Mouse (Mus musculus): ENCODE measurements around the gene Ykt6. TPM values are rescaled to one million over a fixed set of nuclear protein-coding genes. Genes with fewer than 3 reads are reported as not detected.
"Not testable (repeated sequence)": the region's sequence is repeated elsewhere in the genome, so short reads cannot be mapped to it uniquely, and the experiment has no call there.

Gene Ykt6
- polyA plus RNA-seq, 1 experiment from 2014 or later: 19.7 TPM

GRCm38 (mm10) chr11:6007010-6007778 lies 51.7 kb downstream of the Ykt6 start:
- H3K9me3 ChIP-seq (replicated peaks); H3K9ac ChIP-seq; H3K36me3 ChIP-seq (replicated peaks); H3K27ac ChIP-seq (replicated peaks); ATAC-seq (ENCODE audit: insufficient read depth): not testable (repeated sequence)
- H3K4me1 ChIP-seq (replicated peaks): peaks cover 12% of the 10 kb centered on the region
- H3K4me3 ChIP-seq (replicated peaks): peak overlapping the region; percentile 51
- peaks cover 26% of the 10 kb centered on the region for H3K27me3 ChIP-seq
- WGBS (ENCODE audit: insufficient replicate concordance): 3% methylated on average over 24 of the region's 49 CpGs
- H3K4me2 ChIP-seq: peak overlapping the region; percentile 62

GRCm38 (mm10) chr11:6007779-6008128 lies 52.3 kb downstream of the Ykt6 start:
- H3K4me2 ChIP-seq: peak overlapping the region; percentile 46; the same call in 1 of the 2 replicates
- peak overlapping the region; percentile 40 for H3K4me3 ChIP-seq (replicated peaks)
- WGBS (ENCODE audit: insufficient replicate concordance): 30% methylated on average over 11 of the region's 13 CpGs
- not testable (repeated sequence) for H3K36me3 ChIP-seq (replicated peaks); H3K4me1 ChIP-seq (replicated peaks); H3K9ac ChIP-seq; ATAC-seq (ENCODE audit: insufficient read depth); H3K27ac ChIP-seq (replicated peaks); H3K9me3 ChIP-seq (replicated peaks)
- peaks cover 26% of the 10 kb centered on the region for H3K27me3 ChIP-seq

GRCm38 (mm10) chr11:6010751-6011482 lies 55.4 kb downstream of the Ykt6 start:
- H3K4me2 ChIP-seq; H3K4me3 ChIP-seq (replicated peaks); H3K9ac ChIP-seq; H3K36me3 ChIP-seq (replicated peaks); H3K27ac ChIP-seq (replicated peaks); H3K9me3 ChIP-seq (replicated peaks); H3K4me1 ChIP-seq (replicated peaks): not testable (repeated sequence)
- H3K27me3 ChIP-seq: peaks cover 16% of the 10 kb centered on the region
- ATAC-seq (ENCODE audit: insufficient read depth): peak; percentile 59
- WGBS (ENCODE audit: insufficient replicate concordance): 87% methylated on average over 3 of the region's 18 CpGs

- Histone ChIP-seq H3K36me3 (replicated peaks) (peaks cover 6% of the 10 kb centered on the region), H3K4me1 (replicated peaks) (no peaks in the 10 kb centered on the region; the same call in 1 of the 2 replicates), H3K4me2 (no peak overlapping the region), H3K9me3 (replicated peaks) (no peaks in the 10 kb centered on the region), H3K4me3 (replicated peaks) (no peak overlapping the region), H3K27me3 (peaks cover 16% of the 10 kb centered on the region), H3K27ac (replicated peaks) (no peak overlapping the region), H3K9ac (no peak overlapping the region)
- ATAC-seq (ENCODE audit: insufficient read depth): no peak
- 84% methylated on average over 3 of the region's 3 CpGs for WGBS (ENCODE audit: insufficient replicate concordance)
Observed at GRCm38 (mm10) chr11:6011879-6012278, 56.4 kb downstream of the Ykt6 start.

GRCm38 (mm10) chr11:6013359-6013758 lies 57.9 kb downstream of the Ykt6 start:
- Histone ChIP-seq H3K27me3 (peaks cover 5% of the 10 kb centered on the region), H3K4me3 (replicated peaks) (no peak overlapping the region), H3K36me3 (replicated peaks) (peaks cover 6% of the 10 kb centered on the region), H3K27ac (replicated peaks) (no peak overlapping the region), H3K4me2 (no peak overlapping the region), H3K4me1 (replicated peaks) (no peaks in the 10 kb centered on the region; the same call in 1 of the 2 replicates), H3K9me3 (replicated peaks) (no peaks in the 10 kb centered on the region), H3K9ac (no peak overlapping the region)
- ATAC-seq (ENCODE audit: insufficient read depth): no peak
- 47% methylated on average over 2 of the region's 2 CpGs for WGBS (ENCODE audit: insufficient replicate concordance)

- Histone ChIP-seq H3K9me3 (replicated peaks) (no peaks in the 10 kb centered on the region), H3K36me3 (replicated peaks) (peaks cover 6% of the 10 kb centered on the region)
- ATAC-seq (ENCODE audit: insufficient read depth): no peak
Observed at GRCm38 (mm10) chr11:6015011-6015431, 59.5 kb downstream of the Ykt6 start.

GRCm38 (mm10) chr11:6016368-6016767 lies 60.9 kb downstream of the Ykt6 start:
- Histone ChIP-seq H3K9ac (no peak overlapping the region), H3K27ac (replicated peaks) (no peak overlapping the region), H3K27me3 (no peaks in the 10 kb centered on the region), H3K4me2 (no peak overlapping the region), H3K36me3 (replicated peaks) (peaks cover 6% of the 10 kb centered on the region), H3K9me3 (replicated peaks) (no peaks in the 10 kb centered on the region), H3K4me1 (replicated peaks) (no peaks in the 10 kb centered on the region; the same call in 1 of the 2 replicates), H3K4me3 (replicated peaks) (no peak overlapping the region)
- 7% methylated on average over 2 of the region's 3 CpGs for whole genome bisulfite sequencing (ENCODE audit: insufficient replicate concordance)
- no peak for ATAC-seq (ENCODE audit: insufficient read depth)

More at GRCm38 (mm10) chr11:6015011-6015431, 59.5 kb downstream of the Ykt6 start:
- Histone ChIP-seq H3K4me2 (no peak overlapping the region), H3K27ac (replicated peaks) (no peak overlapping the region), H3K4me1 (replicated peaks) (no peaks in the 10 kb centered on the region; the same call in 1 of the 2 replicates), H3K9ac (no peak overlapping the region), H3K4me3 (replicated peaks) (no peak overlapping the region), H3K27me3 (no peaks in the 10 kb centered on the region)
- 54% methylated on average over 6 of the region's 6 CpGs for WGBS (ENCODE audit: insufficient replicate concordance)

- ATAC-seq (ENCODE audit: insufficient read depth): no peak
- Histone ChIP-seq H3K27ac (replicated peaks) (no peak overlapping the region), H3K4me2 (no peak overlapping the region), H3K4me3 (replicated peaks) (no peak overlapping the region), H3K9ac (no peak overlapping the region), H3K27me3 (no peaks in the 10 kb centered on the region), H3K36me3 (replicated peaks) (peaks cover 3% of the 10 kb centered on the region), H3K9me3 (replicated peaks) (no peaks in the 10 kb centered on the region), H3K4me1 (replicated peaks) (no peaks in the 10 kb centered on the region)
- 54% methylated on average over 9 of the region's 9 CpGs for WGBS (ENCODE audit: insufficient replicate concordance)
Observed at GRCm38 (mm10) chr11:6016797-6017395, 61.4 kb downstream of the Ykt6 start.

Other genes starting within 250 kb of the Ykt6 start
- 88.8 and 90.8 TPM in 2 replicates for gene Mrps24, start 240.0 kb upstream of the Ykt6 start, polyA plus RNA-seq (2015; fragmentation: Nextera tagmentation; extraction: Ambion mirVana)
- 8.4 and 8.7 TPM in 2 replicates for gene Urgcp, start 193.3 kb upstream of the Ykt6 start, polyA plus RNA-seq (2015; fragmentation: Nextera tagmentation; extraction: Ambion mirVana)
- gene Dbnl, start 167.2 kb upstream of the Ykt6 start, polyA plus RNA-seq (2015; fragmentation: Nextera tagmentation; extraction: Ambion mirVana): 44.5 and 49.3 TPM in 2 replicates
- 7.5 and 12.4 TPM in 2 replicates for gene Pgam2, start 152.0 kb upstream of the Ykt6 start, polyA plus RNA-seq (2015; fragmentation: Nextera tagmentation; extraction: Ambion mirVana)
- 1.9 and 2.2 TPM in 2 replicates for gene Polm, start 117.7 kb upstream of the Ykt6 start, polyA plus RNA-seq (2015; fragmentation: Nextera tagmentation; extraction: Ambion mirVana)
- 7.0 and 8.2 TPM in 2 replicates for gene Aebp1, start 93.7 kb upstream of the Ykt6 start, polyA plus RNA-seq (2015; fragmentation: Nextera tagmentation; extraction: Ambion mirVana)
- gene Pold2, start 77.4 kb upstream of the Ykt6 start, polyA plus RNA-seq (2015; fragmentation: Nextera tagmentation; extraction: Ambion mirVana): 58.8 and 64.0 TPM in 2 replicates
- gene Myl7, start 56.9 kb upstream of the Ykt6 start, polyA plus RNA-seq (2015; fragmentation: Nextera tagmentation; extraction: Ambion mirVana): 4.5 and 5.0 TPM in 2 replicates
- gene Gck, start 5.6 kb upstream of the Ykt6 start, polyA plus RNA-seq (2015; fragmentation: Nextera tagmentation; extraction: Ambion mirVana): 0.41 and 0.59 TPM in 2 replicates
- gene Camk2b, start 110.7 kb downstream of the Ykt6 start, polyA plus RNA-seq (2015; fragmentation: Nextera tagmentation; extraction: Ambion mirVana): 1.1 and 1.3 TPM in 2 replicates
- gene A730071L15Rik, start 244.3 kb downstream of the Ykt6 start, polyA plus RNA-seq (2015; fragmentation: Nextera tagmentation; extraction: Ambion mirVana): 0.14 TPM in 1 of 2 replicates, not detected in the other
- 12.3 and 13.0 TPM in 2 replicates for gene Nudcd3, start 244.7 kb downstream of the Ykt6 start, polyA plus RNA-seq (2015; fragmentation: Nextera tagmentation; extraction: Ambion mirVana)